24 mouse cellular contexts compared by ENCODE assay signal in genomic region chr6:148660152-148660551, GRCm38 (mm10).
DNase-seq lines count a peak whose midpoint lies in the region; ATAC-seq lines count a peak whose summit lies in the region.
"Had no signal": no experiment of that assay in that cellular context is flagged by ENCODE, and none has a peak within 500 bp of the region (broad histone marks: within the 10 kb centered on the region; RNA-seq: fewer than 3 reads in every experiment).

No protein-coding gene starts in this region.

- peaks cover 19% of the 10 kb centered on the region for H3K4me1 ChIP-seq in liver, embryonic 12.5 days
- peaks cover 17% of the 10 kb centered on the region for H3K4me1 ChIP-seq in liver, embryonic 13.5 days (replicated peaks)
- H3K4me1 ChIP-seq in liver, embryonic 15.5 days (replicated peaks): peaks cover 13% of the 10 kb centered on the region
- no peaks in the 10 kb centered on the region for H3K4me1 ChIP-seq in forebrain, embryonic 16.5 days (replicated peaks; ENCODE audit: control insufficient read depth, insufficient read depth, low read length)
- H3K4me1 ChIP-seq: embryonic facial prominence, embryonic 15.5 days; forebrain, embryonic 15.5 days had no signal

- WGBS in liver, embryonic 12.5 days (ENCODE audit: insufficient replicate concordance): 36% methylated on average over 2 of the region's 2 CpGs
- WGBS in liver, embryonic 13.5 days (ENCODE audit: insufficient replicate concordance): 36% methylated on average over 2 of the region's 2 CpGs
- WGBS in liver, embryonic 15.5 days (ENCODE audit: insufficient replicate concordance): 37% methylated on average over 2 of the region's 2 CpGs
- WGBS in forebrain, embryonic 16.5 days: 77% methylated on average over 2 of the region's 2 CpGs

- H3K9me3 ChIP-seq in liver, embryonic 12.5 days (replicated peaks): no peaks in the 10 kb centered on the region
- H3K9me3 ChIP-seq in liver, embryonic 13.5 days (replicated peaks): no peaks in the 10 kb centered on the region
- no peaks in the 10 kb centered on the region for H3K9me3 ChIP-seq in liver, embryonic 15.5 days (replicated peaks)
- H3K9me3 ChIP-seq in forebrain, embryonic 16.5 days (ENCODE audit: control insufficient read depth, low read length): no peaks in the 10 kb centered on the region
- H3K9me3 ChIP-seq: embryonic facial prominence, embryonic 13.5 days; embryonic facial prominence, embryonic 15.5 days; forebrain, embryonic 13.5 days; forebrain, embryonic 15.5 days had no signal

- no peak for DNase-seq in liver
- no peak for DNase-seq in liver, embryonic 13.5 days
- DNase-seq in gastrocnemius, postnatal 10 days: no peak
- DNase-seq in adrenal gland, postnatal 14 days: no peak
- DNase-seq: adrenal gland, adult 8-10 months; adrenal gland, postnatal 25 days; cerebellum, adult 11 months; cerebellum, adult 18-20 months; cerebellum, adult 8-10 months; cerebellum, adult 9-11 months; cerebellum, postnatal 14 days; cerebellum, postnatal 36 days; embryo, embryonic 11 days had no signal

- no peak overlapping the region for H3K27ac ChIP-seq in liver, embryonic 12.5 days
- no peak overlapping the region for H3K27ac ChIP-seq in liver, embryonic 13.5 days
- H3K27ac ChIP-seq in liver, embryonic 15.5 days (replicated peaks): no peak overlapping the region
- no peak overlapping the region for H3K27ac ChIP-seq in forebrain, embryonic 16.5 days (ENCODE audit: low read length)
- H3K27ac ChIP-seq: embryonic facial prominence, embryonic 13.5 days; embryonic facial prominence, embryonic 15.5 days; forebrain, embryonic 13.5 days; forebrain, embryonic 15.5 days had no signal

- H3K27me3 ChIP-seq in liver, embryonic 12.5 days (replicated peaks): no peaks in the 10 kb centered on the region
- no peaks in the 10 kb centered on the region for H3K27me3 ChIP-seq in liver, embryonic 13.5 days
- no peaks in the 10 kb centered on the region for H3K27me3 ChIP-seq in liver, embryonic 15.5 days
- no peaks in the 10 kb centered on the region for H3K27me3 ChIP-seq in forebrain, embryonic 16.5 days (replicated peaks; ENCODE audit: control insufficient read depth, insufficient read depth, low read length)
- H3K27me3 ChIP-seq: embryonic facial prominence, embryonic 13.5 days; embryonic facial prominence, embryonic 15.5 days; forebrain, embryonic 13.5 days; forebrain, embryonic 15.5 days had no signal

- no peak overlapping the region for H3K9ac ChIP-seq in liver, embryonic 12.5 days
- no peak overlapping the region for H3K9ac ChIP-seq in liver, embryonic 13.5 days
- no peak overlapping the region for H3K9ac ChIP-seq in liver, embryonic 15.5 days
- no peak overlapping the region for H3K9ac ChIP-seq in forebrain, embryonic 16.5 days (replicated peaks; ENCODE audit: low read depth, low read length)
- H3K9ac ChIP-seq: embryonic facial prominence, embryonic 13.5 days; embryonic facial prominence, embryonic 15.5 days; forebrain, embryonic 13.5 days; forebrain, embryonic 15.5 days had no signal

- ATAC-seq in liver, embryonic 12.5 days: peak; percentile 71
- ATAC-seq in liver, embryonic 13.5 days (ENCODE audit: low read depth): peak; percentile 70
- ATAC-seq in liver, embryonic 15.5 days (ENCODE audit: insufficient read depth): peak; percentile 47
- ATAC-seq in megakaryocyte-erythroid progenitor cell, adult 5-6 weeks (replicated peaks; ENCODE audit: low FRiP score, low TSS enrichment, poor library complexity, severe bottlenecking): peak; percentile 62
- no peak for ATAC-seq in forebrain, embryonic 16.5 days
- ATAC-seq: activated CD4-positive, CD25-positive, alpha-beta regulatory T cell, adult 4 months; forebrain, embryonic 13.5 days; forebrain, embryonic 15.5 days; Patski had no signal

- H3K36me3 ChIP-seq in liver, embryonic 12.5 days: no peaks in the 10 kb centered on the region
- H3K36me3 ChIP-seq in liver, embryonic 13.5 days: no peaks in the 10 kb centered on the region
- H3K36me3 ChIP-seq in liver, embryonic 15.5 days (replicated peaks): no peaks in the 10 kb centered on the region
- H3K36me3 ChIP-seq in forebrain, embryonic 16.5 days (ENCODE audit: control insufficient read depth, insufficient read depth): no peaks in the 10 kb centered on the region
- H3K36me3 ChIP-seq: embryonic facial prominence, embryonic 13.5 days; embryonic facial prominence, embryonic 15.5 days; forebrain, embryonic 15.5 days had no signal

- H3K4me2 ChIP-seq in liver, embryonic 12.5 days: no peak overlapping the region
- no peak overlapping the region for H3K4me2 ChIP-seq in liver, embryonic 13.5 days
- no peak overlapping the region for H3K4me2 ChIP-seq in liver, embryonic 15.5 days
- no peak overlapping the region for H3K4me2 ChIP-seq in forebrain, embryonic 16.5 days (ENCODE audit: low read length)
- H3K4me2 ChIP-seq: embryonic facial prominence, embryonic 13.5 days; embryonic facial prominence, embryonic 15.5 days; forebrain, embryonic 13.5 days; forebrain, embryonic 15.5 days had no signal

- no peak overlapping the region for H3K4me3 ChIP-seq in liver, embryonic 12.5 days
- H3K4me3 ChIP-seq in liver, embryonic 13.5 days (replicated peaks): no peak overlapping the region
- no peak overlapping the region for H3K4me3 ChIP-seq in liver, embryonic 15.5 days (replicated peaks)
- H3K4me3 ChIP-seq in forebrain, embryonic 16.5 days (replicated peaks; ENCODE audit: low read length): no peak overlapping the region
- H3K4me3 ChIP-seq: embryonic facial prominence, embryonic 13.5 days; embryonic facial prominence, embryonic 15.5 days; erythroblast, embryonic 14.5 days; forebrain, embryonic 13.5 days; forebrain, embryonic 15.5 days had no signal
